Mouse (Mus musculus): ENCODE data around the gene Fam216a.
A peak's percentile ranks its signal among the peaks of the same experiment; 100 is the strongest.

GRCm38 (mm10) chr5:122314966-122315667 lies 57.0 kb downstream of the Fam216a start:
- TF ChIP-seq CTCF (IDR thresholded peaks at IDR 0.05; ENCODE audit: low read depth), result peak; percentile 34
- no peak for TF ChIP-seq EP300 (IDR thresholded peaks at IDR 0.05; ENCODE audit: low read depth)

Data from liver, postnatal 0 days (tissue).